Mouse (Mus musculus) hindbrain, postnatal 0 days (tissue): ENCODE measurements around the gene Syt7. TPM values are rescaled to one million over a fixed set of nuclear protein-coding genes. Genes with fewer than 3 reads are reported as not detected.

Source experiments
- ATAC-seq: fragments of 200-750 bp; cut with Nextera tagmentation; 2 replicates; pipeline ENCODE4 v1.8.0; 2017; ENCODE audit warnings: mild to moderate bottlenecking, moderate TSS enrichment, moderate library complexity
- DNase-seq: peaks from one replicate; pipeline ENCODE4 v3.0.0-alpha.2; 2015; ENCODE audit warnings: low spot score
- H3K27ac ChIP-seq: fragments of 300-500 bp; sonication (generic); 2 replicates; pipeline ENCODE4 v1.5.1; 2014; ENCODE audit warnings: mild to moderate bottlenecking
- H3K27me3 ChIP-seq: fragments of 300-500 bp; sonication (generic); 2 replicates; pipeline ENCODE4 v1.6.1; 2014; ENCODE audit warnings: low read length, mixed read lengths; ENCODE audit not compliant: insufficient read depth
- H3K36me3 ChIP-seq: fragments of 300-500 bp; sonication (generic); 2 replicates; pipeline ENCODE4 v1.6.1; 2014; ENCODE audit warnings: low read length, mixed read lengths; ENCODE audit not compliant: insufficient read depth
- H3K4me1 ChIP-seq: fragments of 300-500 bp; sonication (generic); 2 replicates; pipeline ENCODE4 v1.6.1; 2014; ENCODE audit warnings: antibody characterized with exemption, low read length, mixed read lengths; ENCODE audit not compliant: insufficient read depth
- H3K4me2 ChIP-seq: fragments of 300-500 bp; sonication (generic); 2 replicates; pipeline ENCODE4 v1.6.1; 2014; ENCODE audit warnings: low read depth, mild to moderate bottlenecking, low read length, moderate library complexity, mixed read lengths
- H3K4me3 ChIP-seq: fragments of 300-500 bp; sonication (generic); 2 replicates; pipeline ENCODE4 v1.5.1; 2014; ENCODE audit warnings: low read length
- H3K9ac ChIP-seq: fragments of 300-500 bp; sonication (generic); replicated peaks from 2 replicates; pipeline ENCODE4 v1.6.1; 2014; ENCODE audit warnings: mild to moderate bottlenecking, low read length, moderate library complexity, mixed read lengths
- H3K9me3 ChIP-seq: fragments of 300-500 bp; sonication (generic); 2 replicates; pipeline ENCODE4 v1.6.1; 2016; ENCODE audit warnings: low read length, mixed read lengths
- CTCF ChIP-seq: IDR thresholded peaks from 2 replicates; pipeline ENCODE4 v1.5.1; 2016; ENCODE audit warnings: antibody characterized with exemption, control low read depth, low read depth
- WGBS: fragments of 180-500 bp; shearing (Covaris S2); extraction: QIAGEN DNeasy Blood & Tissue Kit; methylation state at CpG from one replicate; pipeline ENCODE4 v1.1.7; 2014; 5-methylcytosine and 5-hydroxymethylcytosine counted together
- polyA plus RNA-seq: library from polyadenylated mRNA; unstranded; fragments of >200 nt; fragmentation: Nextera tagmentation; extraction: Ambion mirVana; gene quantifications from 2 replicates; pipeline ENCODE4 v1.2.1, GENCODE M21; 2015
- total RNA-seq: library from RNA; depleted of rRNA; stranded (reverse); fragments of >200 nt; gene quantifications from 2 replicates; pipeline ENCODE4 v1.2.3, GENCODE M21; 2014

Gene Syt7
- total and polyA plus RNA-seq, 2 experiments from 2014 or later = 17.4 to 93.4 TPM

GRCm38 (mm10) chr19:10379978-10380377 is 8.9 kb upstream of the Syt7 start:
- Histone ChIP-seq H3K4me3 (no peak overlapping the region), H3K27ac (no peak overlapping the region), H3K36me3 (no peaks in the 10 kb centered on the region), H3K27me3 (no peaks in the 10 kb centered on the region), H3K4me2 (no peak overlapping the region), H3K9me3 (0 out of 2 replicates have a peak, but pooled peaks cover 2% of the 10 kb centered on the region), H3K9ac (no peak overlapping the region), H3K4me1 (no peaks in the 10 kb centered on the region)
- DNase-seq (no peak), ATAC-seq (no peak)
- WGBS = 87% methylated on average over 5 of the region's 5 CpGs
- TF ChIP-seq CTCF = no peak

GRCm38 (mm10) chr19:10387660-10388059 is 1.2 kb upstream of the Syt7 start:
- H3K4me2 ChIP-seq = no peak overlapping the region
- no peak overlapping the region for H3K27ac ChIP-seq
- H3K36me3 ChIP-seq = no peaks in the 10 kb centered on the region
- no peak overlapping the region for H3K9ac ChIP-seq
- no peak overlapping the region for H3K4me3 ChIP-seq
- no peaks in the 10 kb centered on the region for H3K27me3 ChIP-seq
- WGBS = 75% methylated on average over 5 of the region's 5 CpGs
- ATAC-seq (no peak), DNase-seq (no peak)
- no peaks in the 10 kb centered on the region for H3K9me3 ChIP-seq
- H3K4me1 ChIP-seq = peaks cover 13% of the 10 kb centered on the region
- TF ChIP-seq CTCF = no peak

- WGBS = under 1% methylated on average over 53 of the region's 54 CpGs
- no peaks in the 10 kb centered on the region for H3K27me3 ChIP-seq
- H3K4me2 ChIP-seq = peak overlapping the region; percentile 74
- DNase-seq (peak; percentile 27), ATAC-seq (peak; percentile 61)
- no peak for TF ChIP-seq CTCF
- H3K4me1 ChIP-seq = peaks cover 23% of the 10 kb centered on the region
- H3K4me3 ChIP-seq = peak overlapping the region; percentile 73
- H3K36me3 ChIP-seq = no peaks in the 10 kb centered on the region
- H3K27ac ChIP-seq = peak overlapping the region; percentile 69
- peak overlapping the region; percentile 81 for H3K9ac ChIP-seq
- H3K9me3 ChIP-seq = no peaks in the 10 kb centered on the region
Measured at GRCm38 (mm10) chr19:10389391-10390098, 655 bp downstream of the Syt7 start.

- no peaks in the 10 kb centered on the region for H3K36me3 ChIP-seq
- 18% methylated on average over 10 of the region's 12 CpGs for WGBS
- peak overlapping the region; percentile 73 for H3K4me3 ChIP-seq
- no peaks in the 10 kb centered on the region for H3K27me3 ChIP-seq
- H3K9ac ChIP-seq = peak overlapping the region; percentile 81
- H3K4me2 ChIP-seq = peak overlapping the region; percentile 74
- no peak for ATAC-seq
- no peaks in the 10 kb centered on the region for H3K9me3 ChIP-seq
- peaks cover 23% of the 10 kb centered on the region for H3K4me1 ChIP-seq
- no peak for TF ChIP-seq CTCF
- DNase-seq = no peak
- no peak overlapping the region for H3K27ac ChIP-seq
Measured at GRCm38 (mm10) chr19:10390099-10390680, 1.3 kb downstream of the Syt7 start.

- no peak overlapping the region for H3K27ac ChIP-seq
- no peak for TF ChIP-seq CTCF
- no peaks in the 10 kb centered on the region for H3K27me3 ChIP-seq
- DNase-seq = no peak
- no peaks in the 10 kb centered on the region for H3K9me3 ChIP-seq
- peaks cover 23% of the 10 kb centered on the region for H3K4me1 ChIP-seq
- H3K9ac ChIP-seq = peak overlapping the region; percentile 81; the same call in 1 of the 2 replicates
- no peaks in the 10 kb centered on the region for H3K36me3 ChIP-seq
- H3K4me2 ChIP-seq = peak overlapping the region; percentile 74
- 57% methylated on average over 7 of the region's 7 CpGs for WGBS
- H3K4me3 ChIP-seq = no peak overlapping the region; the same call in 1 of the 2 replicates
- no peak for ATAC-seq
Measured at GRCm38 (mm10) chr19:10391028-10391427, 2.1 kb downstream of the Syt7 start.

- H3K4me2 ChIP-seq = no peak overlapping the region
Measured at GRCm38 (mm10) chr19:10391995-10392394, 3.1 kb downstream of the Syt7 start.

GRCm38 (mm10) chr19:10393471-10393870 is 4.6 kb downstream of the Syt7 start:
- Histone ChIP-seq H3K36me3 (no peaks in the 10 kb centered on the region), H3K27ac (no peak overlapping the region), H3K4me2 (0 out of 2 replicates have a peak overlapping the region, but pooled peaks have one; percentile 26), H3K9ac (0 out of 2 replicates have a peak overlapping the region, but pooled peaks have one; percentile 4), H3K4me1 (peaks cover 23% of the 10 kb centered on the region), H3K9me3 (no peaks in the 10 kb centered on the region), H3K4me3 (no peak overlapping the region), H3K27me3 (no peaks in the 10 kb centered on the region)
- WGBS = 79% methylated on average over 6 of the region's 6 CpGs
- no peak for TF ChIP-seq CTCF
- no peak for ATAC-seq
- DNase-seq = no peak

More at GRCm38 (mm10) chr19:10391995-10392394, 3.1 kb downstream of the Syt7 start:
- no peak overlapping the region for H3K4me3 ChIP-seq
- DNase-seq (peak; percentile 38), ATAC-seq (no peak)
- peak; percentile 77 for TF ChIP-seq CTCF
- no peak overlapping the region for H3K27ac ChIP-seq
- H3K9me3 ChIP-seq = no peaks in the 10 kb centered on the region
- H3K4me1 ChIP-seq = peaks cover 23% of the 10 kb centered on the region
- no peaks in the 10 kb centered on the region for H3K36me3 ChIP-seq
- H3K27me3 ChIP-seq = no peaks in the 10 kb centered on the region
- H3K9ac ChIP-seq = no peak overlapping the region
- 31% methylated on average over 3 of the region's 3 CpGs for WGBS
